Mouse (Mus musculus) hindbrain, embryonic 15.5 days (tissue): ENCODE measurements at regions not wholly inside any gene's neighbourhood (a gene's known extent, or its start where the extent isn't known, plus 50 kb on each side); places are given as distances from the start of the nearest gene placed in this dataset.
"Not testable (repeated sequence)": the region's sequence is repeated elsewhere in the genome, so short reads cannot be mapped to it uniquely, and the experiment has no call there.

Source experiments
- ATAC-seq: fragments of 200-750 bp; cut with Nextera tagmentation; 2 replicates; pipeline ENCODE4 v1.8.0; 2017; ENCODE audit warnings: low read depth, moderate number of reproducible peaks, moderate TSS enrichment; ENCODE audit not compliant: low FRiP score
- H3K27ac ChIP-seq: fragments of 300-500 bp; sonication (generic); replicated peaks from 2 replicates; pipeline ENCODE4 v1.5.1; 2015; ENCODE audit warnings: mild to moderate bottlenecking, inconsistent platforms
- H3K27me3 ChIP-seq: fragments of 300-500 bp; sonication (generic); 2 replicates; pipeline ENCODE4 v1.6.1; 2015; ENCODE audit warnings: control low read depth, inconsistent platforms
- H3K36me3 ChIP-seq: fragments of 300-500 bp; sonication (generic); 2 replicates; pipeline ENCODE4 v1.6.1; 2015; ENCODE audit warnings: control low read depth, inconsistent platforms
- H3K4me1 ChIP-seq: fragments of 300-500 bp; sonication (generic); replicated peaks from 2 replicates; pipeline ENCODE4 v1.6.1; 2015; ENCODE audit warnings: control low read depth, inconsistent platforms
- H3K4me2 ChIP-seq: fragments of 300-500 bp; sonication (generic); 2 replicates; pipeline ENCODE4 v1.6.1; 2015; ENCODE audit warnings: moderate library complexity, mild to moderate bottlenecking, inconsistent platforms
- H3K4me3 ChIP-seq: fragments of 300-500 bp; sonication (generic); 2 replicates; pipeline ENCODE4 v1.5.1; 2015; ENCODE audit warnings: mild to moderate bottlenecking, inconsistent platforms
- H3K9ac ChIP-seq: fragments of 300-500 bp; sonication (generic); 2 replicates; pipeline ENCODE4 v1.6.1; 2015; ENCODE audit warnings: inconsistent platforms
- H3K9me3 ChIP-seq: fragments of 300-500 bp; sonication (generic); 2 replicates; pipeline ENCODE4 v1.6.1; 2016; ENCODE audit warnings: control low read depth, inconsistent platforms
- WGBS: fragments of 180-500 bp; shearing (Covaris S2); methylation state at CpG from one replicate; pipeline ENCODE4 v1.1.7; 2015; 5-methylcytosine and 5-hydroxymethylcytosine counted together

- Histone ChIP-seq H3K4me2 (no peak overlapping the region), H3K4me3 (no peak overlapping the region), H3K9me3 (no peaks in the 10 kb centered on the region), H3K27me3 (no peaks in the 10 kb centered on the region), H3K9ac (no peak overlapping the region), H3K4me1 (no peaks in the 10 kb centered on the region), H3K36me3 (no peaks in the 10 kb centered on the region), H3K27ac (no peak overlapping the region)
- no peak for ATAC-seq
- 77% methylated on average over 4 of the region's 4 CpGs for WGBS
Observed at GRCm38 (mm10) chr3:18560282-18560785, 612.1 kb downstream of the Cypt12 start.

- H3K9ac ChIP-seq, ATAC-seq, H3K27ac ChIP-seq, H3K27me3 ChIP-seq, H3K9me3 ChIP-seq, H3K4me2 ChIP-seq, H3K4me1 ChIP-seq, H3K36me3 ChIP-seq, H3K4me3 ChIP-seq: not testable (repeated sequence)
- WGBS = 63% methylated on average over 12 of the region's 12 CpGs
Observed at GRCm38 (mm10) chr3:18580911-18581626, 632.9 kb downstream of the Cypt12 start.

GRCm38 (mm10) chr3:18620608-18621007 lies 672.4 kb downstream of the Cypt12 start:
- Histone ChIP-seq H3K4me1 (peaks cover 21% of the 10 kb centered on the region), H3K4me2 (no peak overlapping the region), H3K9me3 (no peaks in the 10 kb centered on the region), H3K27me3 (no peaks in the 10 kb centered on the region), H3K9ac (no peak overlapping the region), H3K36me3 (no peaks in the 10 kb centered on the region), H3K27ac (no peak overlapping the region), H3K4me3 (no peak overlapping the region)
- WGBS = 19% methylated on average over 7 of the region's 7 CpGs
- ATAC-seq = no peak

GRCm38 (mm10) chr3:18623831-18624304 lies 675.7 kb downstream of the Cypt12 start:
- H3K9ac ChIP-seq = no peak overlapping the region
- no peaks in the 10 kb centered on the region for H3K9me3 ChIP-seq
- no peaks in the 10 kb centered on the region for H3K36me3 ChIP-seq
- H3K27ac ChIP-seq = peak overlapping the region; percentile 69
- peak overlapping the region; percentile 60 for H3K4me2 ChIP-seq
- WGBS = 4% methylated on average over 4 of the region's 4 CpGs
- no peaks in the 10 kb centered on the region for H3K27me3 ChIP-seq
- peak; percentile 36; the same call in 1 of the 2 replicates for ATAC-seq
- H3K4me3 ChIP-seq = 0 out of 2 replicates have a peak overlapping the region, but pooled peaks have one; percentile 38
- H3K4me1 ChIP-seq = peaks cover 30% of the 10 kb centered on the region

GRCm38 (mm10) chr3:18624381-18625145 lies 676.4 kb downstream of the Cypt12 start:
- no peaks in the 10 kb centered on the region for H3K9me3 ChIP-seq
- H3K4me1 ChIP-seq = peaks cover 30% of the 10 kb centered on the region
- H3K27me3 ChIP-seq = no peaks in the 10 kb centered on the region
- ATAC-seq = no peak
- 4% methylated on average over 10 of the region's 10 CpGs for WGBS
- peak overlapping the region; percentile 69 for H3K27ac ChIP-seq
- peak overlapping the region; percentile 41 for H3K9ac ChIP-seq
- peak overlapping the region; percentile 60 for H3K4me2 ChIP-seq
- H3K4me3 ChIP-seq = peak overlapping the region; percentile 38
- H3K36me3 ChIP-seq = no peaks in the 10 kb centered on the region

- no peaks in the 10 kb centered on the region for H3K27me3 ChIP-seq
- 1% methylated on average over 32 of the region's 32 CpGs for WGBS
- peak overlapping the region; percentile 60 for H3K4me2 ChIP-seq
- ATAC-seq = peak; percentile 92
- no peaks in the 10 kb centered on the region for H3K36me3 ChIP-seq
- peak overlapping the region; percentile 41 for H3K9ac ChIP-seq
- H3K9me3 ChIP-seq = no peaks in the 10 kb centered on the region
- H3K4me1 ChIP-seq = peaks cover 30% of the 10 kb centered on the region
- peak overlapping the region; percentile 38 for H3K4me3 ChIP-seq
- peak overlapping the region; percentile 69 for H3K27ac ChIP-seq
Observed at GRCm38 (mm10) chr3:18625395-18626328, 677.5 kb downstream of the Cypt12 start.

GRCm38 (mm10) chr3:18626375-18626774 lies 678.2 kb downstream of the Cypt12 start:
- peak overlapping the region; percentile 69 for H3K27ac ChIP-seq
- H3K4me3 ChIP-seq = peak overlapping the region; percentile 38; the same call in 1 of the 2 replicates
- no peaks in the 10 kb centered on the region for H3K36me3 ChIP-seq
- no peaks in the 10 kb centered on the region for H3K9me3 ChIP-seq
- no peak overlapping the region for H3K9ac ChIP-seq
- H3K4me1 ChIP-seq = peaks cover 30% of the 10 kb centered on the region
- no peaks in the 10 kb centered on the region for H3K27me3 ChIP-seq
- peak overlapping the region; percentile 60 for H3K4me2 ChIP-seq
- 35% methylated on average over 6 of the region's 6 CpGs for WGBS
- no peak for ATAC-seq

- Histone ChIP-seq H3K4me2 (no peak overlapping the region), H3K9ac (no peak overlapping the region), H3K9me3 (no peaks in the 10 kb centered on the region), H3K36me3 (no peaks in the 10 kb centered on the region), H3K27ac (no peak overlapping the region), H3K27me3 (no peaks in the 10 kb centered on the region), H3K4me1 (peaks cover 30% of the 10 kb centered on the region), H3K4me3 (no peak overlapping the region)
- ATAC-seq = no peak
- 46% methylated on average over 2 of the region's 2 CpGs for WGBS
Observed at GRCm38 (mm10) chr3:18626820-18627219, 678.6 kb downstream of the Cypt12 start.

- Histone ChIP-seq H3K4me1 (peaks cover 23% of the 10 kb centered on the region), H3K9me3 (no peaks in the 10 kb centered on the region), H3K4me3 (no peak overlapping the region), H3K27me3 (no peaks in the 10 kb centered on the region), H3K4me2 (no peak overlapping the region), H3K36me3 (no peaks in the 10 kb centered on the region), H3K9ac (no peak overlapping the region), H3K27ac (no peak overlapping the region)
- ATAC-seq = no peak
- WGBS = 95% methylated on average over 2 of the region's 2 CpGs
Observed at GRCm38 (mm10) chr3:18629233-18629632, 681.0 kb downstream of the Cypt12 start.

- Histone ChIP-seq H3K4me3 (no peak overlapping the region), H3K36me3 (no peaks in the 10 kb centered on the region), H3K4me1 (no peaks in the 10 kb centered on the region), H3K27ac (no peak overlapping the region), H3K9ac (no peak overlapping the region), H3K4me2 (no peak overlapping the region), H3K27me3 (no peaks in the 10 kb centered on the region), H3K9me3 (no peaks in the 10 kb centered on the region)
- 93% methylated on average over 1 of the region's 1 CpGs for WGBS
- ATAC-seq = no peak
Observed at GRCm38 (mm10) chr3:18631601-18632000, 683.4 kb downstream of the Cypt12 start.

- no peaks in the 10 kb centered on the region for H3K9me3 ChIP-seq
- no peak overlapping the region for H3K4me2 ChIP-seq
- H3K27ac ChIP-seq = no peak overlapping the region
- H3K4me1 ChIP-seq = no peaks in the 10 kb centered on the region
- H3K9ac ChIP-seq = no peak overlapping the region
- no peak overlapping the region for H3K4me3 ChIP-seq
- no peaks in the 10 kb centered on the region for H3K27me3 ChIP-seq
- H3K36me3 ChIP-seq = no peaks in the 10 kb centered on the region
- no peak for ATAC-seq
Observed at GRCm38 (mm10) chr3:18634855-18635254, 686.6 kb downstream of the Cypt12 start.
